Mouse (Mus musculus): ENCODE results near the gene Rnf41. TPM values are rescaled to one million over a fixed set of nuclear protein-coding genes. Genes with fewer than 3 reads are reported as not detected.
A peak's percentile ranks its signal among the peaks of the same experiment; 100 is the strongest.

Gene Rnf41
- total RNA-seq (2021) = 10 to 100 TPM; 76.7 to 78.6 TPM

DNA sequence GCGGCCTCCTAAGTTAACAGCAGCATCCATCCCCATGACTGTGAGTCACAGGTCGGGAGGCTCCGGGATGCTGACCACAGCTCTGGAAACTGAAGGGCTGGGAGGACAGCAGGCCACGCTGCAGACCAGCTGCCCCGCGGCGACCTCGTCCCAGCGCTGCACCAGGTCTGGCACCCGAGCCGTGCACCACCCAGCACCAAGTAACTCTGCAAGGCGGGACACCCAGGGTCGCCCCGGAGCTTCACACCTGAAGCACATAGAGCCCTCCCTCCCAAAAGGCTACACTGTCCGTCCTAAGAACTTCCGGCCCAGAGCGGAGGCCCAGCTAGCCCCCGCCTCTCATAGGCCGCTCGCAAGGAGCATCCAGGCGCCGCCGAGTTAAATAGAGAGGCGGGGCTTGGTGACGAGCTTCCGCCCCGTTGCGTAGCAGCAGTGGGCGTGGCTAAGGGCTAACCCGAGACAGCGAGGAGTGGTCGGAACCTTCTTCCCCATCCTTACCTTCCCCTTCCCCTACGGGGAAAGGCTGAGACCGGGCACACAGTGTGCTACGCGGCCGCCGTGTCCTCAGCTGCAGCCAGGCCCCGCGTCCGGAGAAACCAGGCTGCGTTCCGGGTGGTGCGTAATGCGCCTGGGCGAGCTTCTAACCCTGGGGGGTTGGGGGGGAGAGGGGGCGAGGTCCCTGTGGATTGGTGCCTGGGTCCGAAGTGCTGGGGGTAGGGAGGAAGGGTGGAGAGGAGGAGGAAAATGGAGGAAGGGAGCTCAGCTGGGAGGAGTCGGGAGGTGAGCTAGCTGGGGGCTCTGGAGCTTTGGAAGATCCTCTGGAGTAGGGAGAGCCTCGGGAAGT, at the start of gene Rnf41, which contains the start of gene Nabp2:
Gene Rnf41, plus strand, starts transcription at position 447 of the 844 bp plus-strand sequence.
Gene Nabp2, minus strand, starts transcription at position 282 of the 844 bp plus-strand sequence.
- DNase-seq (ENCODE audit: low spot score in 2 of 2) = peak; percentile 97
- intact Hi-C loops (cut with DNase I) = loop anchor here (2.0 kb wide), 1 partner anchor 35 kb away; the partner anchor contains the start of gene Ankrd52

DNA sequence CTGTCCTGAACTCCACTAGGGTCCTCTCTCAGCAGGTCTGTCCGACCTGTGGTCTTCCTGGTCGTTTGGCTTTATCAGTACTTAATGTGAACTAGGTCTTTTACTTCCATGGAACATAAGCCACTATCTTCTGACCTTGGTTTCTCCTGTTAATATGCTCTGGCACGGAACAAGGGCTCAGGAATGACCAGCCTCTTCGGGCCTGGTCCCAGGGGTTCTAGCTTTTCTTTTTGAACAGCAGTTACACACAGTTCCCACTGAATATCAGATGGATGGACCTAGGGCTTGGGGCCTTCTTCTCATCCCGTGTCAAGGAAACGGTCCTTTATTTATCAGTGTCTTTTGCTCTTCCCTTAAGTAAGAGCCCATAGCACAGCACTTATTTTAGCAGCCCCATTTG, 49.6 kb upstream of the Rnf41 start:
- intact Hi-C loops (cut with DNase I) = no loop called here
- no peak for DNase-seq (ENCODE audit: low spot score in 2 of 2)

DNA sequence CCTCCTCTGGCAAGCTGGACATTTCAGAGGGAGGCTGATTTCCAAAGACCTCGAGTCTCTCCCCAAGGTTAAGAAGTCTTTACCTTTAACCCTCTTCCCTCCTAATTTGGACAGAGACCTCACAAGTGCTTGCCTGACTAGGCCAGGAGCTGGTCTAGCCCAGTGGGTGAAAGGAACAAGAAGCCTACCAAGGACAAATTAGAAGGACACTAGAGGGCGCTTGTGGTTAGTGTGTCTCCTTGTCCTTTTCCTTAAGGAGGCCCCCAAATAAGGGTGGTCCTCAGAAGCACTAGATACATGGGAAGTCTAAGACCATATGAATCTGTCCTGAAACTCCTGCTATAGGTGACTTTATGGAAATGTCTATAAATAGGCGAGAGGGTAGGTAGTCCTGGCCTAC, 48.9 kb upstream of the Rnf41 start:
- DNase-seq (ENCODE audit: low spot score in 2 of 2) = peak; percentile 32 to 63

DNA sequence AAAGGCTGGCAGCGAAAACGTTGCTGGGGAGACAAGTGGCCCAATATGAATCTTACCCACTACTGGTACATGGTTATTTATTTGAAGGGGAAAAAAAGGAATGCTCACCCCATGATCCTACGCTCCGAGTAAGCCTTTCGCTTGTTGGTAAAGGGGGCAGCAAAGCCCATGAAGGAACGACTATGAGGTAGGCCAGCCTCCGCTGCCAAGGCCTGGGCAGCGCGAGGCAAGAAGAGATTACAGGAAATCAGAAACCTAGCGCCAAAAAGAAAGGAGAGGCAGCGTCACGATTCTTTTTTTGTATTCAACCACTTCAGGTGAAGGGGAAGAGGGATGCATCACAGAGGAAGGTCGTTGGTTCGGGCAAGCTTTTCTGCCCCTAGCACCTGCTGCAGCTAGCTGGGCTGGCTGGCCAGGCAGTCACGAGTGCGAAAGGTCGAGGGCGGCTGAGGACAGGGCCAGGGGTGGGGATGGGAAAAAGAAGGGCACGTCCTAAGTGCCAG, 43.5 kb upstream of the Rnf41 start:
- DNase-seq (ENCODE audit: low spot score in 2 of 2) = peak in 1 of 2 experiments; percentile 17
- intact Hi-C loops (cut with DNase I) = loop anchor here (2.0 to 5.0 kb wide), 2 partner anchors 41 to 89 kb away; partner anchors contain the start of gene Smarcc2

More for the DNA sequence above, 48.9 kb upstream of the Rnf41 start:
- intact Hi-C loops (cut with DNase I) = no loop called here

DNA sequence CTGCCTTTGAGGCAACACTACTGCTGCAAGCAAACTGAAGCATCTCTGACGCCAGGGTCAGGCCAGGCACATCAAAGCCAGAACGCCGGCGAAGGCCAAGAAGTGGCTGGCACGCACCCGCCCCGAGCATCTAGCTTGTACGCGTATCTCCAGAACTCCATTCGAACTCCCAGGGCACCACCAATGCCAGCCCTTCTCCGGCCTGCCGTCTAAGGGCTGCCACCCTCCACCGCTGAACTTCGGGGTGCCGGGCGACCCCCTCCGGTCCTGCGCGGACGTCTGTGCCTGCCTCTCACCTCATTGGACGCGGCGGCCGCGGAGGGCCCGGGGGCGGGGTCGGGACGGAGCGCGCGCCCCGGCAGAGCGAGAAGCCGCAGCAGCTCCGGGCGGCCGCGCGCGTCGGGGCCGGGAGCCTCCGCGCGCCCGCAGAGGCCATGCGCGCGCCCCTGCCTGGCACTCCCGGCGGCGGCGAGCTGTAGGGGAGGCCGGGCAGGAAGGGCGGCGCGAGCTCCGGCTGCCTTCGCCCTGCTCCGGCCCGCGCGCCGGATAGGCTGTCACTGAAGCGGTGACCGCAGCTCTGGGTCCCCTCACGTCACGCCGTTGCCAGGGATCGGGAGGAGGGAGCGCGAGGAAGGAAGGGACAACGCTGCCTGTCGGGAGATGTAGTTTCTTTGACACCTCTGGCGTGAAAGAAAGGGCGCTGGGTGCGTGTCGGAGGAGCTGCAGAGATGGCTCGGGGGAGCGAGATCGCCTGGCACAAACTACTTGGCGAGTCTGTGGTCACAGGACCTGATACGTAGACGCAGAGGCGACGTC, 42.8 kb upstream of the Rnf41 start, which contains the start of gene Coq10a:
Gene Coq10a, minus strand, starts transcription at position 596 of the 816 bp plus-strand sequence.
- DNase-seq (ENCODE audit: low spot score in 2 of 2) = peak; percentile 91 to 98
- intact Hi-C loops (cut with DNase I) = loop anchor here (2.0 to 5.0 kb wide), 2 partner anchors 40 to 89 kb away; partner anchors contain the start of gene Smarcc2

DNA sequence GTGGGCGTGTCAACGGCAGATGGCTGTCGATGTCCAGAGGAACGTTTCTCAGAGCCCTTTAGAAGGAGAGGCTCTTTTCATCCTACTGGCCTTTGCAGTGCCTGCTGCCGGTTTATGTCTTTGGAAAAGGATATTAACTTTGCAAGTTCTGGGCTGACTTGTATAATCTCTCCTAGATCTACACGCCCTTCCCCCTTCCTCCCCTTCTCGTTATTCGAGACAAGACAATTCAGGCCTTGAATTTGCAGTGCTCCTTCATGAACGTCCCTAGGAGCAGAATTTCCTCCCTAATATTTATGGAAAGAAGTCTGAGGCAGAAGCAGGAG, 42.3 kb upstream of the Rnf41 start:
- intact Hi-C loops (cut with DNase I) = loop anchor here (2.0 to 5.0 kb wide), 2 partner anchors 40 to 88 kb away; partner anchors contain the start of gene Smarcc2
- DNase-seq (ENCODE audit: low spot score in 2 of 2) = no peak

DNA sequence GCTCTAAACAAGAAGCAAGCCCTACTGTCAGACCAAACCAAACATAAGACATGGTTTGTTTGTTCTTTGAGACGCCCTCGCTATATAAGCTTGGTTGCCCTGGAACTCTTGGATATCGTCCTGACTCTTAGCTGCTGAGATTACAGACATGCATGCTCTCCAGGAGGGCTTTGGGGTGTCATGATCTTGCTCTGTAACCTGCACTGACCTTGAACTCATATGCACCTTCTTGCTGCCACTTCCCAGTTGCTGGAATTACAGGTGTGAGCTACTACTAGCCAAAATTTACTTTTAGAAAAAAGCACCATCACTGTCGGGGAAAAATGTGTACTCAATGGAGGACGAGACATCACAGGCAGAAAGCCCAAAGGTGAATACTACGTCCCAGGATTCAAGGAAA, 41.9 kb upstream of the Rnf41 start:
- intact Hi-C loops (cut with DNase I) = loop anchor here (2.0 to 5.0 kb wide), 2 partner anchors 39 to 88 kb away; partner anchors contain the start of gene Smarcc2
- DNase-seq (ENCODE audit: low spot score in 2 of 2) = no peak

DNA sequence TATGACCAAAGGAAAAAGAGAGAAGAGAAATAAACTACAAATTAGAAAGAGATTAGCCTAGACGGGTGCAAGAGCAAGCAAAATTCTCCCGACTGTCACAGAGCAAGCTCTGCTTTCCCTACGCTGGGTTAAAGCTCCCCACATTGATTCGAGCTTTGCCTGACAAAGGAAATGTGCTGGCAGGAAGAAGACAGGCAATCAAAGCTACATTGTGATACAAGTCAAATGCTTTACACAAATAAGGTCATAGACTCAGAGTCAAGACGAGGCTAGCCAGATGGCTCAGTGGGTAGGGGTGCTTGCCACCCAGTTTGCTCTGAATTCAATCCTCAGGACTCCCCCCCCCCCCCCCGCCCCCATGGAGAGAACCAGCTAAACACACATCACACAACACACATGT, 41.4 kb upstream of the Rnf41 start:
- no peak for DNase-seq (ENCODE audit: low spot score in 2 of 2)
- intact Hi-C loops (cut with DNase I) = no loop called here

DNA sequence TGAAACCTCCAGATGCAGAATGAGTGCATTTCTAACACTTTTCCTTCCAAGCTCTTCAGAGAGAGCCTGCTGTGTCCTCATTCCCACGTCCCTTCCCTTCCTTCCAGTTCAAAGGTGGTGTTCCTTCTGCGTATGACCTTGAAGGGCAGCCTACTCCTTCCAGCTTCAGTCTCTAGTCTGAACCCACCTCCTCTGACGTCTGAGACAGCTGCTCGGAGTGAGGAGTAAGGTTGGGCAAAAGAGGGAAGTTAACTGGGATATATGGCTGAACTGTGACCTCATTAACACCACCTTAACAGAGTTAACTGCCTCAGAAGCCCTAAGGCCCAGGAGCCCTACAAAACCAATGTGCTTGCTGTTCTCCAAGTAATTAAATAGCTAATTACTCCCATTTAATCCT, 40.9 kb upstream of the Rnf41 start:
- DNase-seq (ENCODE audit: low spot score in 2 of 2) = no peak
- intact Hi-C loops (cut with DNase I) = no loop called here

DNA sequence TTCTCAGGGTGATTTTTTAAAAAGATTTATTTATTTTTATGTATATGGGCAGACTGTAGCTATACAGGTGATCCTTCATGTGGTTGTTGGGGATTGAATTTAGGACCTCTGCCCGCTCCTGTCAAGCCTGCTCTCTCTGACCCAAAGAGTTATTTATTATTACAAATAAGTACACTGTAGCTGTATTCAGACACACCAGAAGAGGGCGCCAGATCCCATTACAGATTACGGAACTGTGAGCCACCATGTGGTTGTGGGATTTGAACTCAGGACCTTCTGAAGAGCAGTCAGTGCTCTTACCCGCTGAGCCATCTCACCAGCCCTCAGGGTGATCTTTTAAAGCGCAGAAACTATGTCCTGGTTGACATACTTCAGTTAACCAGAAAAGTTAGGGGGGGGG, 39.3 kb upstream of the Rnf41 start:
- intact Hi-C loops (cut with DNase I) = no loop called here
- DNase-seq (ENCODE audit: low spot score in 2 of 2) = no peak

DNA sequence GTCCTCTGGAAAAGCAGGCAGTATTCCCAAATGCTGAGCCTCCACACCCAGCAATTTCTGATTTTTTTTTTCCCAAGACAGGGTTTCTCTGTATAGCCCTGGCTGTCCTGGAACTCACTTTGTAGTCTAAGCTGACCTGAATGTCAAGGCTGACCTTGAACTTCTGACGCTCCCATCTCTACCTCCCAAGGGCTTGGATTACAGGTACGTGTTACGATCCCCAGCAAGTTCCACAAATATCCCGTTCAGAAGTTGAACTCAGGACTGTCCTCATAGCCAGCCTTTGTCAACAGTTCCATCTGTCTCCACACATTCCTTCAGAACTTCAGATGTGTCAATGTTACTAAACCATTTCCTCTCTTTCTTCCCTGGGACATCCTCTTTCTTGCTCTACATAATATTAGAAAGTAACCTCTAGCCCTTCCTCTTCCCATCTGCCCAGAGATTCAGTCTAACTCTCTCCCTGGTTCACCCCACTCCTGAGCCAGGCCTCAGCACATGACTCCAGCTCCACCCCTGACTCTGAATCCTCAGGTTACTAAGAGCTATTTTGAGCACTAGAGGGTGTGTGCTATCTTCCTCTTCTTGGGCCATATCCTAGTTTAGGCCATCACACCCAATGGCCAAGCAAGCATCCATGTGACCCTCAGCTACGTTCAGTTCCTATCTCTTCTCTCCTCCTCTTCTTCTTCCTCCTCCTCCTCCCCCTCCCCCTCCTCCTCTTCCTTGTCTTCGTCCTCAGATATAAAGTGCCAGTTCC, 38.3 kb upstream of the Rnf41 start:
- DNase-seq (ENCODE audit: low spot score in 2 of 2) = no peak

DNA sequence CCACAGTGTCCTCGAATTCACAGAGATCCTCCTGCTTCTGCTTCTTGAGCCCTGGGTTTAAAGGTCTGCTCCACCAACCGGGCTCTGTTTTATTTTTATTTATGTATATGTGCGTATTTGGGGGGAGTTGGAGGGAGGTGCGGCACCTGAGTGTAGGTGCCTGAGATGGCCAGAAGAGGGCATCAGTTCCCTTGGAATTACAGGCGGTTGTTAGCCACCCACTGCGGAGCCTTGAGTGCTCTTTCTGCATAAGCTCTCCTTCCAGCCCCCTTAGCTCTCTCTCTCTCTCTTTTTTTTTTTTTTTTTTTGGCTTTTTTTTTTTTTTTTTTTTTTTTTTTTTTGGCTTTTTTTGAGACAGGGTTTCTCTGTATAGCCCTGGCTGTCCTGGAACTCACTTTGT, 37.1 kb upstream of the Rnf41 start:
- DNase-seq (ENCODE audit: low spot score in 2 of 2) = no peak
- intact Hi-C loops (cut with DNase I) = no loop called here

More for the DNA sequence above, 38.3 kb upstream of the Rnf41 start:
- intact Hi-C loops (cut with DNase I) = no loop called here

DNA sequence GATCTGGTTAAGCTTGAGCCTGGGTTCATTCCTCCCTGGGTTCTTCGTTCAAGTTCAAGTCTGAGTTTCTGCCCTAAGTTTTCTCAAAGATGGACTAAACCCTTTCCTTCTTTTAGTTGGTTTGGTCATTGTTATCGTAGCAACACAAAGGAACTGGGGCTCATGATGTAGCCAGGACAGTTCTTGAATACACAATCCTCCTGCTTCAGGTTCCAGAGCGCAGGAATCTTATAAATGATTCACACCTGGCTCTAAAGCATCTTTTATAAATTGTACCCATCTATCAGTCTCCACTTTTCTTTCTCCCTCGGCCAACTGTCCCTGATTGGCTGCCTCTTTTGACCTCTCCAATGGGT, 35.4 kb upstream of the Rnf41 start:
- no peak for DNase-seq (ENCODE audit: low spot score in 2 of 2)
- intact Hi-C loops (cut with DNase I) = loop anchor here (2.0 to 5.0 kb wide), 2 partner anchors 35 to 39 kb away; partner anchors contain the start of genes Cs, Nabp2 and Rnf41

DNA sequence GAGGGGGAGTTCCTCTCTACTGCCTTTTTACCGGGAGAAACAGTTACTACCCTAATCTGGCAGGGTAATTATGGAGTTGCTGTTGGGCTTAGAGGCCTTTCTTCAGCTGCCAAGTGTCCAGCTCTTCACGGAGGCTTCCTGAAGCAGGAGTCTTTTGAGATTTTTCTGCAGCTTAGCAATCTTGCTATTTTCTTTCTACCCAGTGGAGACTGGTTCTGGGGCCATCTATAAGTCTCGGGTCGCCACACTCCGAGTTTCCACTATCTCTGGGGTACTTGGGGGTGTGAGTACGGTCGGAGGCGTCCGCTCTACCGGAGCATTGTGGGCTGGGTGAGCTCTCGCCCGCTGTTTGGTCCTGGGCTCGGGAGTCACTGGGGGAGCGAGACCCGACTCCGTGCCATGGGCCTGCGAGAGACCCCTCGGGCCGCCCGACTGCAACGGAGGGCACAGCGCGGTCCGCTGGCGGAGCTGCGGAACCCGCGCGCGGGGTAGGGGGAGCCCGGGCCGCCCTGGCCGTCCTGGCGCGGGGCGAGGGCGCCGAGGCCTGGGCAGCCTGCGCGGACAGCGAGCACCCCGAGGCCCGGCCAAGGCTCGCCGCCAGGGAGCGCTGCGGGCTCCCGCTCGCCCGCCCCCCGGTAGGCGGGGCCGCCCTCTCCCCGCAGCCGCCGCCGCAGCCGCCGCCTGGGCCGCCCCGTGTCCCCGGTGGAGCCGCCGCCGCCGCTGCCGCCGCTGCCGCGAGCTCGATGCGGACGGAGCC, 34.8 kb upstream of the Rnf41 start, which contains the start of gene Ankrd52:
Gene Ankrd52, plus strand, starts transcription at position 661 of the 757 bp plus-strand sequence.
- intact Hi-C loops (cut with DNase I) = loop anchor here (2.0 to 5.0 kb wide), 2 partner anchors 34 to 39 kb away; partner anchors contain the start of genes Cs, Nabp2 and Rnf41
- peak; percentile 75 to 88 for DNase-seq (ENCODE audit: low spot score in 2 of 2)

DNA sequence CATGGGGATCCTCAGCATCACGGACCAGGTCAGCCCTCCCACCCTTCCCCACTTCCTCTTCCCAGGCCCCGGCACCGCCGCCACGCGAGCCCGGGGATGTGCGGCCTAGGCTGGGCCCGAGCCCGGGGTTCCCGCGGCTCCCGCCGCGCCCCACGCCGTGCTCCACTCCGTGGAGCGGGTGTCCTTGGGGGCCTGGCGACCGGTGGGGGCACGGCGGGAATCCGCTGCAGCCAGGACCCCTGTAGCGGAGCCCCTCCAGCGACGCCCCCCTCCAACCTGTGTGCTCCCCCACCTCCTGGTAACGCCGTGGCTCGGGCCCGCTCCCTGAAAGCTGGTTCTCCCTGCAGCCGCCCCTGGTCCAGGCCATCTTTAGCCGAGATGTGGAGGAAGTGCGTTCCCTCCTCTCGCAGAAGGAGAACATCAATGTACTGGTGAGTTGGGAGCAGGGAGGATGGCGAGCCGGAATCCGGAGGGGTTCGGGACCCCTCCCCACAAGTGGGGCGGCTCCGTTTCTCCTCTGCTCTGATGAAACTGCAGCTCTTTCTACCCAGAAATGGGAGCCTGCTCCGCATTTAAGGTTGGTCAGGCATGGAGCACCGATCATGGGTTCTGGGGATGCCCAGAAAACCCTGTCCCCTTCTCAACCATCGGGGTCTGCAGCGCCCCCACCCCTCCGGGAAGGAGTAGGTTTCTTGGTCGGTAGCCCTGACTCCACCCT, 34.1 kb upstream of the Rnf41 start:
- intact Hi-C loops (cut with DNase I) = loop anchor here (2.0 to 5.0 kb wide), 2 partner anchors 33 to 40 kb away; partner anchors contain the start of genes Cs, Nabp2 and Rnf41
- peak; percentile 20 to 42 for DNase-seq (ENCODE audit: low spot score in 2 of 2)

DNA sequence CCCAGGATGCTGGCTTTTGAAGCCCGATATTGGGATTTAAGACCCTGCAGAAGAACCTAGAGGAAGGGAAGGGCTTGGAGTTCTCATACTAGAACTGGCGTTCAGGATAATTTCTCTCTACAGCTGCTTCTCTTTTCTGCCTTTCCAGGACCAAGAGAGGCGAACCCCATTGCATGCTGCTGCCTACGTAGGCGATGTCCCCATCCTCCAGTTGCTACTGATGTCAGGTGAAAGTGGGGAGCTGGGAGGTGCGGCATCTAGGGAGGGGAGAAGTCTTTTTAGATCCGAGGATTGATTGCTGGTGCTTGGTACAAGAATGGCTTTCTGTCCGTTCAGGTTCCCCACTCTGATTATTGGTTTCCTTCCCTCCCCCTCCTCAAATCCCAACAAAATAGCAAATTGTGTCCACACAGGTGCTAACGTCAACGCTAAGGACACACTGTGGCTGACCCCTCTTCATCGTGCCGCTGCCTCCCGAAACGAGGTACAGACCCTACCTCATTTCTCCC, 33.5 kb upstream of the Rnf41 start:
- intact Hi-C loops (cut with DNase I) = loop anchor here (2.0 to 5.0 kb wide), 2 partner anchors 33 to 41 kb away; partner anchors contain the start of genes Cs, Nabp2 and Rnf41
- DNase-seq (ENCODE audit: low spot score in 2 of 2) = peak in 1 of 2 experiments; percentile 36

DNA sequence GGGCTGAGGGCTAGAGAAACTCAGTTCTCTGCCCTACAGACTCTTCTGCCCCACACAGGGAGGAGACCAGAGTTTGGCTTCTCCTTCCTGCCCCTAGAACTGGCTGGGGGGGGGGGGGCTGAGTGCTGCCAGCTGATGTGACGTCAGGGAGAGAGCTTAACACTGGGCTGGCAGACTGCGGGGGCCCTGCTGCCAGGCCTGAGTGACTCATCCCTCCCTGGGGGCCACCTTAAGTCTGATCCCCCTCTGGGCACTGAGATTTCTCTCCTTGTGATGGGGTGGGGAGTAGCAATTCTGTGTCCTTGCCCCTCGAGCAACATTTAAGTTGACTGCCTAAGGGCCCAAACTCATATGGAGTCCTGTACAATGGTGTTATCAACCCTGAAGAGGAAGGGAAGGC, 33.0 kb upstream of the Rnf41 start:
- intact Hi-C loops (cut with DNase I) = loop anchor here (5.0 kb wide), 1 partner anchor 41 kb away; the partner anchor contains the start of gene Cs
- DNase-seq (ENCODE audit: low spot score in 2 of 2) = peak in 1 of 2 experiments; percentile 51
